19 mouse cellular contexts compared by ENCODE assay signal in the genomic region with DNA sequence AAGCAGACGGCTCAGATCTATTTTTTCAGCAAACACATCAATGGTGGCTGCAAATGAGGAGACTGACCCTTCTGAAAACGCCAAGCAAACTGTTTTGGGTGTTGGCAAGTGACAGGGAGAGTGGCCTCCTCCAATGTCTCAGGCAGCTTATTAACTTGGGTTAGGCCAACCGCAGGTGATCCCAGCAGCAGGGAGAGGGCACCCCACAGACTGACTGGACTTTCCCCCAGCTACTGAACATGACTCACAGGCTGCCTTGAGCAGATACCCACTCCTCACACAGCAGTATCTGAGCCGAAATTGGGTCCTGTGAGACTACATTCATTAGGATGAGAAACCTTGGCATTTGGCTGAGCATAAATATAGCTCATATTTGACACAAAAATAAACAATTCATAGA. TPM values are rescaled to one million over a fixed set of nuclear protein-coding genes. Genes with fewer than 3 reads are reported as not detected.
DNase-seq lines count a peak whose midpoint lies in the region; ATAC-seq lines count a peak whose summit lies in the region.
"Had no signal": no experiment of that assay in that cellular context is flagged by ENCODE, and none has a peak within 500 bp of the region (broad histone marks: within the 10 kb centered on the region; RNA-seq: fewer than 3 reads in every experiment).

No protein-coding gene starts in this region.

- no peaks in the 10 kb centered on the region for H3K4me1 ChIP-seq in kidney, embryonic 16.5 days (ENCODE audit: insufficient read depth, low read length)
- H3K4me1 ChIP-seq in liver, embryonic 13.5 days (replicated peaks) = peaks cover 57% of the 10 kb centered on the region
- H3K4me1 ChIP-seq in heart, embryonic 12.5 days (replicated peaks) = peaks cover 5% of the 10 kb centered on the region
- H3K4me1 ChIP-seq: embryonic facial prominence, embryonic 10.5 days had no signal

- H3K9ac ChIP-seq in kidney, embryonic 16.5 days (replicated peaks; ENCODE audit: low read length) = no peak overlapping the region
- H3K9ac ChIP-seq in liver, embryonic 13.5 days = 0 out of 2 replicates have a peak overlapping the region, but pooled peaks have one; percentile 2
- H3K9ac ChIP-seq in heart, embryonic 12.5 days = no peak overlapping the region
- H3K9ac ChIP-seq: forebrain, embryonic 13.5 days; forebrain, postnatal 0 days; heart, embryonic 13.5 days had no signal

- peaks cover 30% of the 10 kb centered on the region for H3K36me3 ChIP-seq in kidney, embryonic 16.5 days (ENCODE audit: insufficient read depth, low read length)
- H3K36me3 ChIP-seq in liver, embryonic 13.5 days = peaks cover 56% of the 10 kb centered on the region
- H3K36me3 ChIP-seq in heart, embryonic 12.5 days = peaks cover 51% of the 10 kb centered on the region

- no peak overlapping the region for H3K4me3 ChIP-seq in kidney, embryonic 16.5 days (ENCODE audit: low read length)
- H3K4me3 ChIP-seq in liver, embryonic 13.5 days (replicated peaks) = no peak overlapping the region
- H3K4me3 ChIP-seq in heart, embryonic 12.5 days = no peak overlapping the region
- H3K4me3 ChIP-seq: embryonic facial prominence, embryonic 10.5 days; forebrain, embryonic 13.5 days; heart, embryonic 13.5 days had no signal

- H3K27ac ChIP-seq in kidney, embryonic 16.5 days (ENCODE audit: low read length) = no peak overlapping the region
- H3K27ac ChIP-seq in liver, embryonic 13.5 days = peak overlapping the region; percentile 68
- no peak overlapping the region for H3K27ac ChIP-seq in heart, embryonic 12.5 days (ENCODE audit: poor library complexity, severe bottlenecking)
- H3K27ac ChIP-seq: embryonic facial prominence, embryonic 10.5 days; forebrain, embryonic 13.5 days; heart, embryonic 13.5 days had no signal

- no peaks in the 10 kb centered on the region for H3K9me3 ChIP-seq in kidney, embryonic 16.5 days (ENCODE audit: low read length)
- H3K9me3 ChIP-seq in liver, embryonic 13.5 days (replicated peaks) = no peaks in the 10 kb centered on the region
- H3K9me3 ChIP-seq in heart, embryonic 12.5 days (replicated peaks) = no peaks in the 10 kb centered on the region
- H3K9me3 ChIP-seq: embryonic facial prominence, embryonic 10.5 days; forebrain, embryonic 13.5 days; G1E; heart, embryonic 13.5 days had no signal

- WGBS in kidney, embryonic 16.5 days = 82% methylated on average over 4 of the region's 4 CpGs
- 73% methylated on average over 4 of the region's 4 CpGs for WGBS in liver, embryonic 13.5 days (ENCODE audit: insufficient replicate concordance)
- WGBS in heart, embryonic 12.5 days = 80% methylated on average over 4 of the region's 4 CpGs

- DNase-seq in kidney, adult 8-10 months = peak; percentile 22 to 41
- no peak for DNase-seq in liver, embryonic 13.5 days
- DNase-seq in liver = no peak
- DNase-seq in kidney, postnatal 25 days = peak; percentile 17 to 57
- no peak for DNase-seq in left cerebral cortex, adult 11 months (ENCODE audit: low spot score)
- DNase-seq: adrenal gland, adult 8-10 months; adrenal gland, postnatal 36 days; cerebellum, adult 2 months; cerebellum, postnatal 10 days; forebrain, postnatal 0 days; gastrocnemius, postnatal 14 days; heart, postnatal 36 days had no signal

- no peak for ATAC-seq in kidney, embryonic 16.5 days (ENCODE audit: low FRiP score, low TSS enrichment)
- no peak for ATAC-seq in liver, embryonic 13.5 days (ENCODE audit: low read depth)
- no peak for ATAC-seq in heart, embryonic 12.5 days (ENCODE audit: insufficient number of reproducible peaks, low FRiP score)
- ATAC-seq: forebrain, embryonic 13.5 days; forebrain, postnatal 0 days had no signal

- H3K27me3 ChIP-seq in kidney, embryonic 16.5 days (ENCODE audit: insufficient read depth, low read length) = no peaks in the 10 kb centered on the region
- no peaks in the 10 kb centered on the region for H3K27me3 ChIP-seq in liver, embryonic 13.5 days
- H3K27me3 ChIP-seq in heart, embryonic 12.5 days (replicated peaks) = no peaks in the 10 kb centered on the region
- H3K27me3 ChIP-seq: forebrain, embryonic 13.5 days; heart, embryonic 13.5 days had no signal

- no peak overlapping the region for H3K4me2 ChIP-seq in kidney, embryonic 16.5 days (replicated peaks; ENCODE audit: low read depth, low read length)
- no peak overlapping the region for H3K4me2 ChIP-seq in liver, embryonic 13.5 days
- no peak overlapping the region for H3K4me2 ChIP-seq in heart, embryonic 12.5 days
- H3K4me2 ChIP-seq: forebrain, embryonic 13.5 days; heart, embryonic 13.5 days had no signal

RNA-seq across cellular contexts. Expression of gene Agmat, which starts 14.5 kb away (rescaled TPM):
- 1.7 and 2.0 TPM in 2 replicates for polyA plus RNA-seq in kidney, embryonic 16.5 days (2015; fragmentation: Nextera tagmentation; extraction: Ambion mirVana)
- 18.4 and 18.5 TPM in 2 replicates for polyA plus RNA-seq in liver, embryonic 13.5 days (2015; fragmentation: Nextera tagmentation; extraction: Ambion mirVana)
- polyA plus RNA-seq in heart, embryonic 12.5 days (2016; fragmentation: Nextera tagmentation; extraction: Ambion mirVana) = 0.92 and 1.3 TPM in 2 replicates
- polyA plus RNA-seq: embryonic facial prominence, embryonic 10.5 days; forebrain, embryonic 13.5 days; forebrain, postnatal 0 days; G1E; hindbrain, embryonic 11.5 days had no signal

RNA-seq across cellular contexts. Expression of gene Dnajc16, which starts 29.8 kb away (rescaled TPM):
- 5.4 and 5.8 TPM in 2 replicates for polyA plus RNA-seq in kidney, embryonic 16.5 days (2015; fragmentation: Nextera tagmentation; extraction: Ambion mirVana)
- polyA plus RNA-seq in liver, embryonic 13.5 days (2015; fragmentation: Nextera tagmentation; extraction: Ambion mirVana) = 2.1 and 2.2 TPM in 2 replicates
- 5.0 and 6.1 TPM in 2 replicates for polyA plus RNA-seq in heart, embryonic 12.5 days (2016; fragmentation: Nextera tagmentation; extraction: Ambion mirVana)

RNA-seq across cellular contexts. Expression of gene Casp9, which starts 32.5 kb away (rescaled TPM):
- 30.2 and 31.8 TPM in 2 replicates for polyA plus RNA-seq in kidney, embryonic 16.5 days (2015; fragmentation: Nextera tagmentation; extraction: Ambion mirVana)
- 9.1 and 11.0 TPM in 2 replicates for polyA plus RNA-seq in liver, embryonic 13.5 days (2015; fragmentation: Nextera tagmentation; extraction: Ambion mirVana)
- polyA plus RNA-seq in heart, embryonic 12.5 days (2016; fragmentation: Nextera tagmentation; extraction: Ambion mirVana) = 21.1 and 21.6 TPM in 2 replicates

RNA-seq across cellular contexts. Expression of gene Ddi2, which starts 37.7 kb away (rescaled TPM):
- 19.1 and 20.9 TPM in 2 replicates for polyA plus RNA-seq in kidney, embryonic 16.5 days (2015; fragmentation: Nextera tagmentation; extraction: Ambion mirVana)
- polyA plus RNA-seq in liver, embryonic 13.5 days (2015; fragmentation: Nextera tagmentation; extraction: Ambion mirVana) = 15.0 and 19.1 TPM in 2 replicates
- 24.8 and 24.9 TPM in 2 replicates for polyA plus RNA-seq in heart, embryonic 12.5 days (2016; fragmentation: Nextera tagmentation; extraction: Ambion mirVana)

Comparison
In these comparisons a context has a peak if more than half of its experiments do, and no peak if none do; other contexts are left out.
1. DNase-seq: peak in kidney, adult 8-10 months (2 of 2) and kidney, postnatal 25 days (2 of 2); none in liver, embryonic 13.5 days (single experiment), liver (single experiment) and left cerebral cortex, adult 11 months (single experiment).